Mouse (Mus musculus): ENCODE results near the gene Asic2. TPM values are rescaled to one million over a fixed set of nuclear protein-coding genes. Genes with fewer than 3 reads are reported as not detected.

The Asic2 gene
- polyA plus RNA-seq, 1 experiment from 2014 or later = 0.07 TPM

DNA sequence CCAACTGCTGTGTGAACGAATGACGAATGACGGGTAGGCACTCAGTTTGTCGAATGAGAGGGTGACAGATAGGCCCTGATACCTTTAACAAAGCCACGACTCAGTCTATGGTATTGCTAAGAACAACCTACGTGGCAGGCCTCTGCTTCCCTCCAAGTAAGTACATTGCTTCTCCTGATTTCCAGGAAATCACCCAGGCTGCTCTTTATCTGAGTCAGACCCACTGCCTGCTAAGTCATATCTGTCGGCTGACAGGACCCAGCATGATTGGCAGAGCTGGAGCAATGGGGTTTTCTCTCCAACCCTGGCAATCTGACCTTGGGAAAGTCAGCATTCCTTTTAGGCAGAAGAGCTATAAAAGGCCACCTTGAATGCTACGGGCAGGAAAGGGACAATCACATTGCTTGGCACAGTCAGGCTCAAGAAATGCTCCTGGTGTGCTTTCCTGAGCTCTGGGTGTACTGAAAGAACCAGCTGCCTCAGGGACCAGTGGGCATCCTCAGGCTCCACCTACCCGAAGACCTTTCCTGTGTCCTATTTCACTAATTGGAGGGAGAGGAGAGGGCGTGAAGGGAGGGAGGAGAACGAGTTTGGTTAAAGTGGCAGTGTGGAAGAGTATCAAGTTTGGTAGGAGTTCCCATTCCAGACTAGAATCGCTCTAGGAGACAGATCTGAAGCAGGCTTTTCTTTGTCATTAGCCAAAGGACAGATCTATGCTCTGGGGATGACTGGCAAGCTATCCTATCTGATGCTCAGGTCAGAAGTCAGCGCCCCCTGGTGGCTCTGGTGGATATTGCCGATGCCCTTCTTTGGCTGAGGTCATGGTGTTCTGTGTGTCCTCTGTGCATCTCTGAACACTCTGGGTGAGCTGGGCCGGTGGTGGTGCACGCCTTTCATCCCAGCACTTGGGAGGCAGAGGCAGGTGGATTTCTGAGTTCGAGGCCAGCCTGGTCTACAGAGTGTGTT, 1095.5 kb downstream of the Asic2 start:
- Histone ChIP-seq H3K36me3 (no peaks in the 10 kb centered on the region), H3K4me1 (peaks cover 20% of the 10 kb centered on the region), H3K4me2 (no peak overlapping the region), H3K27me3 (replicated peaks) (no peaks in the 10 kb centered on the region), H3K9ac (no peak overlapping the region), H3K27ac (replicated peaks) (no peak overlapping the region), H3K9me3 (no peaks in the 10 kb centered on the region), H3K4me3 (no peak overlapping the region)
- ATAC-seq (ENCODE audit: extremely low read depth, insufficient number of reproducible peaks, low FRiP score, low TSS enrichment) = no peak
- WGBS = 42% methylated on average over 17 of the region's 17 CpGs

DNA sequence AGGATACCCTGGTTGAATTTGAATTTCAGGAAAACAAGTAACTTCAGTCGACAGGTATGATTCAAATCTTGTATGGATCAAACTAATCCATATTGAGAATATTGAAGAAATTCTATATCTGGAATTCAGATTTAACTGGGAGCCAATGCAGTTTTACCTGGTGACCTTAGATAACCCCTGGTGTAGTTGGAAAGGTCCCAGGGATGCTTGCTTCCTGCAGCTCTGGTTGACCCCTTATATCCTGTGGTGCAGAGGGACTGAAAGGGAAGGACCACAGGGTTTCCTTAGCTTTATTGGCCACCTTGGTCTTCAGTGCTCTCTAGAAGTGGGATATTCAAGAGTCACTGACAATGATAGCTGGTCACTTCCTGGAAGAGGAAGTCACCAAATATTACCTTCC, 1100.2 kb downstream of the Asic2 start:
- Histone ChIP-seq H3K4me2 (no peak overlapping the region), H3K9ac (no peak overlapping the region), H3K4me1 (peaks cover 11% of the 10 kb centered on the region), H3K27me3 (replicated peaks) (0 out of 2 replicates have a peak, but pooled peaks cover 5% of the 10 kb centered on the region), H3K36me3 (no peaks in the 10 kb centered on the region), H3K27ac (replicated peaks) (no peak overlapping the region), H3K9me3 (no peaks in the 10 kb centered on the region), H3K4me3 (no peak overlapping the region)
- ATAC-seq (ENCODE audit: extremely low read depth, insufficient number of reproducible peaks, low FRiP score, low TSS enrichment) = no peak
- 87% methylated on average over 1 of the region's 1 CpGs for WGBS

DNA sequence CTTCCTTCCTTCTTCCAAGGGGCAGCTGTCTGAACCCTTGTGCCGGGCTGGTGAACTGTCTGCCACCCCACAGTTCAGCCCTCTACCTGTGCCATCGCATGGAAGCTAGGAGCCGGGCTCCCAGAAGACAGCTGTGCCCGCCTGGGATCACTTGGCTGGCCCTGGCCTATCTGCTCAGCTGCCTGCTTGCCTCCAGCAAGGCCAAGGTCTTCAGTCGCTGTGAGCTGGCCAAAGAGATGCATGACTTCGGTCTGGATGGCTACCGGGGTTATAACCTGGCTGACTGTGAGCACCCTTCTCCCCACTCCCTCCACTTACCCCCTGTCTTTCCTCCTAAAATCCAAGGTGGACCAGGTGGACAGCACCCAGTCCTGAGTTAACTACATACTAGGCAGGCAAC, 1105.3 kb downstream of the Asic2 start:
- Histone ChIP-seq H3K27me3 (replicated peaks) (peaks cover 12% of the 10 kb centered on the region; the same call in 1 of the 2 replicates), H3K9me3 (no peaks in the 10 kb centered on the region)
- ATAC-seq (ENCODE audit: extremely low read depth, insufficient number of reproducible peaks, low FRiP score, low TSS enrichment) = no peak

DNA sequence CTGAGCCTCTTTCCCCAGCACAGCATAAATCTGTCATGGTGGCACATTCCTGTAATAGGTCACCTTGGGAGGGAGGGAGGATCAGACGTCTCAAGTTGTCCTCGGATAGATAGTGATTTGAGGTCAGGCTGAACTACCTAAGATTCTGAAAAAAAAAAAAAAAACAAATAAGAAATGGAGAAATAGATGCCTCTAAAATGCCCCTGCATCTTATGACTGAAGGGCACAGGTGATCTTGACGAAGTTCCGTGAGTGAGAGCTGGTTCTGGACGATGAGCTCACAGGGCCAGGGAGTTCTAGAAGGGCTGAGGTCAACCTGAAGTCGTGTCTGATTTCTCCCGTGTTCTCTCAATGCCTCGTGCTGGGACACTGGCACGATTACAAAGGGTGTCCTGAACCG, 1110.2 kb downstream of the Asic2 start, which contains the start of gene Spaca3:
Gene Spaca3, plus strand, starts transcription at position 301 of the 400 bp plus-strand sequence.
- ATAC-seq (ENCODE audit: extremely low read depth, insufficient number of reproducible peaks, low FRiP score, low TSS enrichment) = no peak
- Histone ChIP-seq H3K27me3 (replicated peaks) (peaks cover 7% of the 10 kb centered on the region; the same call in 1 of the 2 replicates), H3K9ac (no peak within 1 kb of the TSS), H3K36me3 (no peaks in the 10 kb centered on the region), H3K4me2 (no peak within 1 kb of the TSS), H3K27ac (replicated peaks) (no peak within 1 kb of the TSS), H3K9me3 (no peaks in the 10 kb centered on the region), H3K4me1 (peaks cover 11% of the 10 kb centered on the region), H3K4me3 (no peak within 1 kb of the TSS)
- WGBS = 68% methylated on average over 10 of the region's 10 CpGs

More for the DNA sequence above, 1105.3 kb downstream of the Asic2 start:
- Histone ChIP-seq H3K4me3 (no peak overlapping the region), H3K9ac (no peak overlapping the region), H3K4me2 (no peak overlapping the region), H3K27ac (replicated peaks) (no peak overlapping the region), H3K36me3 (no peaks in the 10 kb centered on the region), H3K4me1 (no peaks in the 10 kb centered on the region)
- 80% methylated on average over 7 of the region's 7 CpGs for WGBS

DNA sequence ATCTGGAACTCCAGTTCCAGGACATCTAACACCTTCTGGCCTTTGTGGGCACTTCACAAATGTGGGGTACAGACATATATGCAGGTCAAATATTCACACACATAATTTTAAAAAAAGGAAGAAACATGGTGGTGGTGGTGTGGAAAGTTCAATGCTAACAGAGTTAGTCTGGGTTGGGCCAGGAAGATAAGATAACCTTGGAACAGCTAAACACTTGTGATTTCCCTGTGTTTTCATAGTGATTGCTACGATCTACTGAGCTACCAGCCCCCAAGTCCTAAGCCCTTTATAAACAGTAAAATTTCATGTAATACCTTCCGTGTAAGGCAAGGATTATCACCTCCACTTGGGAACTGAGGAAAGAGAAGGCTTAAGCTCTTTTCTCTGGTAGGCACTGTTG, 1111.4 kb downstream of the Asic2 start:
- WGBS = 45% methylated on average over 2 of the region's 2 CpGs
- Histone ChIP-seq H3K9ac (no peak overlapping the region), H3K4me3 (no peak overlapping the region), H3K27me3 (replicated peaks) (peaks cover 14% of the 10 kb centered on the region; the same call in 1 of the 2 replicates), H3K9me3 (no peaks in the 10 kb centered on the region), H3K27ac (replicated peaks) (no peak overlapping the region), H3K4me2 (no peak overlapping the region), H3K4me1 (peaks cover 11% of the 10 kb centered on the region), H3K36me3 (no peaks in the 10 kb centered on the region)
- ATAC-seq (ENCODE audit: extremely low read depth, insufficient number of reproducible peaks, low FRiP score, low TSS enrichment) = no peak

DNA sequence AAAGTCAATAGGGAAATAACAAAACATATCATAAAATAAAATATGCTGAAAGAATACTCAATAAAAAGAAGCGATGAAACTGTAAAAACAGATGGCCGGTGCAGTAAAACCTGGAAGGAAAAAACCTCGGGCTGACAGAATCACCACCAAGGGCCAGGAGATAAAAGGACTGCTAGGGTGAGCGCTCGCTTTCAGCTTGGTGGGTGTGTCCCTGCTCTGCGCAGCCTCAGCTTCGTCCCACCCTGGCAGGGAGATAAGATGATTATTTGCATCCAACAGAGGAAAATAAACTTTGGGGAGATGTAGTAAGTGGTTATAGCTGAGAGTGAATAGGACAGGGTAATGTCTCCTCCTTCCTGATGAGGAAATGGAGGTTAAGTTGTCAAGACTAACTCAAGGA, 1113.3 kb downstream of the Asic2 start:
- Histone ChIP-seq H3K4me2 (peak overlapping the region; percentile 30), H3K9me3 (no peaks in the 10 kb centered on the region), H3K27ac (replicated peaks) (no peak overlapping the region), H3K27me3 (replicated peaks) (peaks cover 12% of the 10 kb centered on the region; the same call in 1 of the 2 replicates), H3K9ac (no peak overlapping the region), H3K4me1 (peaks cover 11% of the 10 kb centered on the region), H3K4me3 (no peak overlapping the region), H3K36me3 (no peaks in the 10 kb centered on the region)
- no peak for ATAC-seq (ENCODE audit: extremely low read depth, insufficient number of reproducible peaks, low FRiP score, low TSS enrichment)
- WGBS = 28% methylated on average over 7 of the region's 7 CpGs

DNA sequence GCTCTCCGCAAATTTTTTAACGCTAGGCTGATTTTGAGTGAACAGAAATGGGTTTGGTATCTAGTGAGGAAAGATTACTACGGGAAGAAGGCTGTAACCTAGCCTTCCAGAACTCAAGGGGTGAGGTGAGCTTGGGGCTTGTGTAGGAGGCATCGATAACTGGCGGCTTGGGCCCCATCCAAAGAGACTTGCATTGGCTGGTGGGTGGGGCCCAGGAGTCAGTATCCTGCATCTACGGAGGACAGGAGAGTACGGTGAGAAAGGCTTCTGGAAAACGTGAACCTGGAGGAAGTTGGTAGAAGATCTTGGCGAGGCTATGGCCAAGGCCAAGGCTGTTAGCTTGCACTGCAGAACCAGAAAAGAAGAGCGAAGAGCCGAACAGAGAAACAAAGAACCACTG, 1113.8 kb downstream of the Asic2 start:
- Histone ChIP-seq H3K4me2 (peak overlapping the region; percentile 30), H3K27ac (replicated peaks) (no peak overlapping the region), H3K9me3 (no peaks in the 10 kb centered on the region), H3K4me3 (no peak overlapping the region), H3K4me1 (peaks cover 11% of the 10 kb centered on the region), H3K9ac (no peak overlapping the region), H3K27me3 (replicated peaks) (peaks cover 7% of the 10 kb centered on the region; the same call in 1 of the 2 replicates), H3K36me3 (no peaks in the 10 kb centered on the region)
- WGBS = 77% methylated on average over 11 of the region's 11 CpGs
- ATAC-seq (ENCODE audit: extremely low read depth, insufficient number of reproducible peaks, low FRiP score, low TSS enrichment) = no peak

DNA sequence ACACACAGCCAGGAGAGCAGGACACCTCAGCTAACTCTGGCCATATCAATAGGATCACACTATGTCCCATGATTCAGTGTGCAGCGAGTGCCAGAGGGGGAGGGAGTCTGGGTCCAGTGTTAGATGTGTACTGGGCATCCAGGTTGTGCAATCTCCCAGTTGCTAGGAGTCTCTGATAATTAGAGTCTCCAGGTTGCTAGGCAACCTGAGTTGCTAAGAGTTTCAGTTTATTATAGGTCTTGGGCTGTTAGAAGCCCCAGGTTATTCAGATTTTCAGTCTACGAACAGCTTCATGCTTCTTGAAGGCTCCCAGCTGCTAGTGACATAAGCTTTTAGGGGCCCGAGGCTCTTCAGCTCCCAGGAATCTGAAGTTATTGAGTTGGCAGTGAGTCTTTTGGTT, 1115.2 kb downstream of the Asic2 start:
- 37% methylated on average over 3 of the region's 3 CpGs for WGBS
- Histone ChIP-seq H3K4me1 (peaks cover 11% of the 10 kb centered on the region), H3K4me2 (no peak overlapping the region), H3K4me3 (no peak overlapping the region), H3K27me3 (replicated peaks) (peaks cover 8% of the 10 kb centered on the region), H3K9ac (no peak overlapping the region), H3K9me3 (no peaks in the 10 kb centered on the region), H3K36me3 (no peaks in the 10 kb centered on the region), H3K27ac (replicated peaks) (no peak overlapping the region)
- no peak for ATAC-seq (ENCODE audit: extremely low read depth, insufficient number of reproducible peaks, low FRiP score, low TSS enrichment)

DNA sequence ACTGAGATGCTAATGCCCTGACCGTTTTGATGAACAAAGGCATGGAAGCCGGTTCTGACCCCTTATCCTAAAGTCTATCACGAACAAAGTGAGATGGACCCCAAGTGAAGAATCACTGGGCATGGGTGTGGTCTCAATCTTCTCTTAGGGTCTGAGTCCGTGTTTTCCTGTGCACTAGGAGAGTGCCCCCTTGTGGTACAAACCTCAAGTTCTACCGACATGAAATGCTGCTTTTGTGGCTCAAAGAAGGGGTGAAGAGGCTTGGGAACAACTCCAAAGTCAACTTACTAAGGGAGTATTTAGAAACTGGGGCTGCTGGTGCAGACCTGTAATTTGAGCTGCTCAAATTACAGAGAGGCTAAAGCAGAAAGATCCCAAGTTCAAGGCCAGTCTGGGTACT, 1116.4 kb downstream of the Asic2 start:
- Histone ChIP-seq H3K9me3 (no peaks in the 10 kb centered on the region), H3K4me3 (no peak overlapping the region), H3K36me3 (no peaks in the 10 kb centered on the region), H3K27me3 (replicated peaks) (peaks cover 13% of the 10 kb centered on the region), H3K4me2 (no peak overlapping the region), H3K9ac (no peak overlapping the region), H3K4me1 (peaks cover 8% of the 10 kb centered on the region), H3K27ac (replicated peaks) (no peak overlapping the region)
- 35% methylated on average over 5 of the region's 5 CpGs for WGBS
- no peak for ATAC-seq (ENCODE audit: extremely low read depth, insufficient number of reproducible peaks, low FRiP score, low TSS enrichment)

DNA sequence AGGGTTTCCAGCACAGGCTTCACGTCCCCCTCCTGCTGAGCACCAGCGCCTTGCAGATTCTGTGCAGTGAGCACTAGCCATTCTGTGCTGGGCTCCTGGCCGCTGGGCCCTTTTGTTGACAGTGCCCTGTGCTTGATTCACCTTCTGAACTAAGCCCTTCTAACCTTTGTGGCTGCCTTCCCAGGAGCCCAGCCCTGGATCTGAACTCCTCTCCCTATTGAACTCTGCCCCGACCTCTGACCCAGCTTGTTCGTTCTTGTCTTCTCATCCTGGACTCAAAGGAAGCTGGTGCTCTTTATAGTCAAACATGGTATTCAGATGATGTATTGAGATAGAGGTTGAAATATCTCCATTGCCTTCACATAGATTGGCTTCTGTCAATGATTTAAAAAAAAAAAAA, 1120.1 kb downstream of the Asic2 start:
- Histone ChIP-seq H3K27ac (replicated peaks) (no peak overlapping the region), H3K4me1 (no peaks in the 10 kb centered on the region), H3K9me3 (no peaks in the 10 kb centered on the region), H3K27me3 (replicated peaks) (peaks cover 13% of the 10 kb centered on the region), H3K4me3 (no peak overlapping the region), H3K36me3 (no peaks in the 10 kb centered on the region), H3K9ac (no peak overlapping the region), H3K4me2 (no peak overlapping the region)
- no peak for ATAC-seq (ENCODE audit: extremely low read depth, insufficient number of reproducible peaks, low FRiP score, low TSS enrichment)
- 63% methylated on average over 5 of the region's 5 CpGs for WGBS

DNA sequence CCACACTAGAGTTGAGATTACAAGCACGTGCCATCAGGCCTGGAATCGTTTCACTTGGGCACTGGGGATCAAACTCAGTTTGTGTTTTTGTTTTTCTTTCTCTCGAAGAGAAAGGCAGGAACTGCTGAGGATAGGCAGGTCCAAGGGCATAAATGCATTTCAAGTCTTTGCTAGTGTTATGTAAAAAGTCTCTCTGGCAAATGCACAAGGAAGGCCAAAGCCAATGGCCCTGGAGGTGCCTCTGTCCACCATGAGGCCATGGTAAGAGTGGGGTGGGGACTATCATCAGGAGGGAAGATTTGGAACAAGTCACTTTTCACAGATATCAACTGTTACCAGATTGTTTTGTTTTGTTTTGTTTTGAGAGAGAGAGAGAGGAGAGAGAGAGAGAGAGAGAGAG, 1122.1 kb downstream of the Asic2 start:
- Histone ChIP-seq H3K36me3 (no peaks in the 10 kb centered on the region), H3K4me2 (no peak overlapping the region), H3K27ac (replicated peaks) (no peak overlapping the region), H3K9me3 (no peaks in the 10 kb centered on the region), H3K27me3 (replicated peaks) (peaks cover 11% of the 10 kb centered on the region), H3K4me3 (no peak overlapping the region), H3K4me1 (no peaks in the 10 kb centered on the region), H3K9ac (no peak overlapping the region)
- WGBS = 24% methylated on average over 3 of the region's 3 CpGs
- no peak for ATAC-seq (ENCODE audit: extremely low read depth, insufficient number of reproducible peaks, low FRiP score, low TSS enrichment)

DNA sequence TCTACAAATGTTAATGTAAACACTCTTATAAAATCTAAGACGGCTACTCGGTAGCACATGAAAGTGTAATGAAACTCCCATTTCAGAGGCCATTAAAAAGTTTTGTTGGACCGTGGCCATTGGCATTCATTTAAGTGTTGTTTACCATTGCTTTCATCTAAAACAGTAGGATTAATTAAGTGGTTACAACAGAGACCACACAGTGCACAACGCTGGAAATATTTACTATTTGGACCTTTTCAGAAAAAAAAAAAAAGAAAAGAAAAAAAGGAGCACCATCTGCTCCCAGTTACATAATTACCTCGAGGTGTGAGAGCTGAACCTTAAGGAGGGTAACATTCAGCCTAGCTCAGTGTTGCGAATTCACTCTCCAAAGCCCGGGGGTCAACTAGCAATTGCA, 1122.8 kb downstream of the Asic2 start:
- 64% methylated on average over 7 of the region's 7 CpGs for WGBS
- Histone ChIP-seq H3K9ac (no peak overlapping the region), H3K27ac (replicated peaks) (no peak overlapping the region), H3K4me1 (no peaks in the 10 kb centered on the region), H3K27me3 (replicated peaks) (peaks cover 11% of the 10 kb centered on the region), H3K4me2 (no peak overlapping the region), H3K36me3 (no peaks in the 10 kb centered on the region), H3K4me3 (no peak overlapping the region), H3K9me3 (no peaks in the 10 kb centered on the region)
- ATAC-seq (ENCODE audit: extremely low read depth, insufficient number of reproducible peaks, low FRiP score, low TSS enrichment) = no peak

All from heart, embryonic 13.5 days (tissue).